Mouse (Mus musculus) heart, embryonic 15.5 days (tissue): ENCODE measurements around the gene Nt5c1a. TPM values are rescaled to one million over a fixed set of nuclear protein-coding genes. Genes with fewer than 3 reads are reported as not detected.
A peak's percentile ranks its signal among the peaks of the same experiment; 100 is the strongest.

ENCODE experiments used
- ATAC-seq: fragments of 200-750 bp; cut with Nextera tagmentation; replicated peaks from 2 replicates; pipeline ENCODE4 v1.8.0; 2017; ENCODE audit warnings: low read depth, moderate TSS enrichment; ENCODE audit not compliant: insufficient number of reproducible peaks, insufficient read depth, low FRiP score
- H3K27ac ChIP-seq: fragments of 300-500 bp; sonication (generic); 2 replicates; pipeline ENCODE4 v1.5.1; 2015; ENCODE audit warnings: mild to moderate bottlenecking, inconsistent platforms
- H3K27me3 ChIP-seq: fragments of 300-500 bp; sonication (generic); 2 replicates; pipeline ENCODE4 v1.6.1; 2015; ENCODE audit warnings: inconsistent platforms
- H3K36me3 ChIP-seq: fragments of 300-500 bp; sonication (generic); 2 replicates; pipeline ENCODE4 v1.6.1; 2015; ENCODE audit warnings: mild to moderate bottlenecking, inconsistent platforms
- H3K4me1 ChIP-seq: fragments of 300-500 bp; sonication (generic); replicated peaks from 2 replicates; pipeline ENCODE4 v1.6.1; 2015; ENCODE audit warnings: inconsistent platforms
- H3K4me2 ChIP-seq: fragments of 300-500 bp; sonication (generic); 2 replicates; pipeline ENCODE4 v1.6.1; 2015; ENCODE audit warnings: inconsistent platforms, mild to moderate bottlenecking, moderate library complexity
- H3K4me3 ChIP-seq: fragments of 300-500 bp; sonication (generic); 2 replicates; pipeline ENCODE4 v1.5.1; 2015; ENCODE audit warnings: mild to moderate bottlenecking, inconsistent platforms
- H3K9ac ChIP-seq: fragments of 300-500 bp; sonication (generic); 2 replicates; pipeline ENCODE4 v1.6.1; 2015; ENCODE audit warnings: mild to moderate bottlenecking, inconsistent platforms
- H3K9me3 ChIP-seq: fragments of 300-500 bp; sonication (generic); replicated peaks from 2 replicates; pipeline ENCODE4 v1.6.1; 2016; ENCODE audit warnings: inconsistent platforms
- WGBS: fragments of 180-500 bp; shearing (Covaris S2); methylation state at CpG from one replicate; pipeline ENCODE4 v1.1.7; 2015; ENCODE audit warnings: mixed read lengths; 5-methylcytosine and 5-hydroxymethylcytosine counted together
- polyA plus RNA-seq: library from polyadenylated mRNA; unstranded; fragments of >200 nt; fragmentation: Nextera tagmentation; extraction: Ambion mirVana; gene quantifications from 2 replicates; pipeline ENCODE4 v1.2.1, GENCODE M21; 2015

Gene Nt5c1a
- polyA plus RNA-seq, 1 experiment from 2014 or later, result 1.5 TPM

GRCm38 (mm10) chr4:123248971-123249567, 47.8 kb downstream of the Nt5c1a start:
- 0 out of 2 replicates have a peak, but pooled peaks have one; percentile 12 for ATAC-seq
- no peaks in the 10 kb centered on the region for H3K36me3 ChIP-seq
- WGBS, result 45% methylated on average over 7 of the region's 7 CpGs
- no peaks in the 10 kb centered on the region for H3K27me3 ChIP-seq
- peaks cover 47% of the 10 kb centered on the region for H3K4me1 ChIP-seq
- H3K9me3 ChIP-seq, result no peaks in the 10 kb centered on the region
- H3K4me2 ChIP-seq, result no peak overlapping the region
- 0 out of 2 replicates have a peak overlapping the region, but pooled peaks have one; percentile 16 for H3K9ac ChIP-seq
- H3K4me3 ChIP-seq, result no peak overlapping the region
- peak overlapping the region; percentile 92 for H3K27ac ChIP-seq

GRCm38 (mm10) chr4:123252214-123252613, 50.9 kb downstream of the Nt5c1a start:
- Histone ChIP-seq H3K4me1 (peaks cover 33% of the 10 kb centered on the region), H3K27me3 (no peaks in the 10 kb centered on the region), H3K27ac (no peak overlapping the region), H3K9me3 (no peaks in the 10 kb centered on the region), H3K9ac (no peak overlapping the region), H3K4me3 (no peak overlapping the region), H3K36me3 (no peaks in the 10 kb centered on the region), H3K4me2 (no peak overlapping the region)
- 68% methylated on average over 5 of the region's 5 CpGs for WGBS
- no peak for ATAC-seq

- H3K36me3 ChIP-seq, result no peaks in the 10 kb centered on the region
- no peaks in the 10 kb centered on the region for H3K9me3 ChIP-seq
- no peak overlapping the region for H3K27ac ChIP-seq
- no peak overlapping the region for H3K4me3 ChIP-seq
- WGBS, result 16% methylated on average over 5 of the region's 5 CpGs
- no peak for ATAC-seq
- peaks cover 12% of the 10 kb centered on the region for H3K4me1 ChIP-seq
- no peaks in the 10 kb centered on the region for H3K27me3 ChIP-seq
- H3K9ac ChIP-seq, result no peak overlapping the region
- no peak overlapping the region for H3K4me2 ChIP-seq
Observed at GRCm38 (mm10) chr4:123254617-123255016, 53.3 kb downstream of the Nt5c1a start.

DNA sequence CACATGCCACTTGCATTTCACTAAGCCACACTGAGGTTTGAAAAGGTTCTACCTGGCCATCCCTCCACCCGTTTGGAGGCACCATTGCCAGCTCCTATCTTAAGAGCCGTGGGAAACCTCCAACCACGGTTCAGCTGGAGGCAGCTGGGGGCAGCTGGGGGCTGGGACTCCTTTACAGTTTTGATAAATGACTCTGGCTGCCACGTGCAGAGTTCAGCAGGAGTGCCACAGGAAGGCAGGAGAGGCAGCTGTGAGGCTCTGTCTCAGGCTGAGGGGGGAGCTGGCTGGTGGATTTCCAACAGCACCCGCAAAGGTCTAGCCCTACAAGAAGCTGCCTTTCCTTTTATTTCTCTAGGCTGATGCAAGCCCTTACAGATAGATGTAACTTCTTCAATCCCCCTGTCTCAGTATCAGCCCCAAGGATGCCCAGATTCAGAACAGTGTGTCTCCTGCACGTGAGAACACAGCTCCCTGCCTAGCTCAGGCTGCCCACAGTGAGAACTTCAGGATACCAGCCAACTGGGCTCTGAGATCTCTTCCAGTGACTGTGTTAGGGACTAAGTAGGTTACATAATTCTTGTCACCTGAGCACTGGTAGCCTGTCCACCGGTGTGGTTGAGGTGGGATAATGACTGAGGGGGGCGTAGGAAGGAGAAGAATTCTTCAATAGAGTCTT, 58.9 kb downstream of the Nt5c1a start:
- no peaks in the 10 kb centered on the region for H3K36me3 ChIP-seq
- ATAC-seq, result peak; percentile 87
- H3K9me3 ChIP-seq, result no peaks in the 10 kb centered on the region
- WGBS, result 19% methylated on average over 8 of the region's 8 CpGs
- H3K4me1 ChIP-seq, result peaks cover 14% of the 10 kb centered on the region
- H3K9ac ChIP-seq, result no peak overlapping the region
- peak overlapping the region; percentile 10; the same call in 1 of the 2 replicates for H3K4me2 ChIP-seq
- 0 out of 2 replicates have a peak overlapping the region, but pooled peaks have one; percentile 13 for H3K27ac ChIP-seq
- H3K27me3 ChIP-seq, result no peaks in the 10 kb centered on the region
- H3K4me3 ChIP-seq, result no peak overlapping the region

GRCm38 (mm10) chr4:123261721-123262401, 60.6 kb downstream of the Nt5c1a start, which contains the start of gene Pabpc4:
Gene Pabpc4 (plus strand): TSS chr4:123262351.
- Histone ChIP-seq H3K9me3 (no peaks in the 10 kb centered on the region), H3K27me3 (no peaks in the 10 kb centered on the region), H3K36me3 (no peaks in the 10 kb centered on the region), H3K27ac (no peak within 1 kb of the TSS), H3K4me2 (no peak within 1 kb of the TSS), H3K9ac (no peak within 1 kb of the TSS), H3K4me3 (no peak within 1 kb of the TSS), H3K4me1 (peaks cover 14% of the 10 kb centered on the region)
- ATAC-seq, result no peak
- WGBS, result 63% methylated on average over 5 of the region's 5 CpGs

Other genes starting within 250 kb of the Nt5c1a start
- gene Mfsd2a, start 240.3 kb upstream of the Nt5c1a start, polyA plus RNA-seq, result 0.37 and 0.94 TPM in 2 replicates
- 0.77 and 2.8 TPM in 2 replicates for gene Mycl, start 205.9 kb upstream of the Nt5c1a start, polyA plus RNA-seq
- gene Trit1, start 184.9 kb upstream of the Nt5c1a start, polyA plus RNA-seq, result 9.9 and 10.9 TPM in 2 replicates
- 0.15 and 0.36 TPM in 2 replicates for gene Bmp8b, start 96.3 kb upstream of the Nt5c1a start, polyA plus RNA-seq
- gene Oxct2b, start 85.2 kb upstream of the Nt5c1a start, polyA plus RNA-seq, result not detected in 2 replicates
- gene Ppie, start 61.6 kb upstream of the Nt5c1a start, polyA plus RNA-seq, result 51.3 and 58.0 TPM in 2 replicates
- gene Hpcal4, start 18.3 kb upstream of the Nt5c1a start, polyA plus RNA-seq, result 0.72 and 0.80 TPM in 2 replicates
- gene Heyl, start 32.1 kb downstream of the Nt5c1a start, polyA plus RNA-seq, result 13.0 and 21.2 TPM in 2 replicates
- gene Pabpc4, start 60.8 kb downstream of the Nt5c1a start, polyA plus RNA-seq, result 51.3 and 53.8 TPM in 2 replicates
- gene Oxct2a, start 122.1 kb downstream of the Nt5c1a start, polyA plus RNA-seq, result not detected in 2 replicates
- 0.11 TPM in 1 of 2 replicates, not detected in the other for gene Bmp8a, start 141.7 kb downstream of the Nt5c1a start, polyA plus RNA-seq